Mouse (Mus musculus): ENCODE measurements around the gene Mybpc2.
A peak's percentile ranks its signal among the peaks of the same experiment; 100 is the strongest.

Gene Mybpc2

GRCm38 (mm10) chr7:44546274-44546673 lies 21.8 kb upstream of the Mybpc2 start:
- DNase-seq (ENCODE audit: low read depth), result no peak

- no peak for DNase-seq (ENCODE audit: low read depth)
Measured at GRCm38 (mm10) chr7:44543071-44543470, 18.6 kb upstream of the Mybpc2 start.

- no peak for DNase-seq (ENCODE audit: low read depth)
Measured at GRCm38 (mm10) chr7:44542555-44542954, 18.1 kb upstream of the Mybpc2 start.

GRCm38 (mm10) chr7:44538756-44539624 lies 14.5 kb upstream of the Mybpc2 start:
- DNase-seq (ENCODE audit: low read depth), result no peak

GRCm38 (mm10) chr7:44537496-44537895 lies 13.0 kb upstream of the Mybpc2 start:
- DNase-seq (ENCODE audit: low read depth), result no peak

- DNase-seq (ENCODE audit: low read depth), result no peak
Measured at GRCm38 (mm10) chr7:44537009-44537408, 12.6 kb upstream of the Mybpc2 start.

GRCm38 (mm10) chr7:44536590-44536968 lies 12.1 kb upstream of the Mybpc2 start:
- DNase-seq (ENCODE audit: low read depth), result peak; percentile 23

GRCm38 (mm10) chr7:44535657-44536589 lies 11.5 kb upstream of the Mybpc2 start:
- DNase-seq (ENCODE audit: low read depth), result no peak

- no peak for DNase-seq (ENCODE audit: low read depth)
Measured at GRCm38 (mm10) chr7:44534656-44535441, 10.4 kb upstream of the Mybpc2 start.

- DNase-seq (ENCODE audit: low read depth), result no peak
Measured at GRCm38 (mm10) chr7:44534242-44534641, 9.8 kb upstream of the Mybpc2 start.

GRCm38 (mm10) chr7:44533746-44534045 lies 9.2 kb upstream of the Mybpc2 start:
- no peak for DNase-seq (ENCODE audit: low read depth)

GRCm38 (mm10) chr7:44532918-44533745 lies 8.7 kb upstream of the Mybpc2 start:
- DNase-seq (ENCODE audit: low read depth), result no peak

- no peak for DNase-seq (ENCODE audit: low read depth)
Measured at GRCm38 (mm10) chr7:44531946-44532732, 7.7 kb upstream of the Mybpc2 start, which contains the start of gene Spib. Gene Spib (minus strand): TSS chr7:44532071.

GRCm38 (mm10) chr7:44531207-44531606 lies 6.8 kb upstream of the Mybpc2 start:
- no peak for DNase-seq (ENCODE audit: low read depth)

GRCm38 (mm10) chr7:44530507-44530906 lies 6.1 kb upstream of the Mybpc2 start:
- DNase-seq (ENCODE audit: low read depth), result no peak

GRCm38 (mm10) chr7:44529518-44529917 lies 5.1 kb upstream of the Mybpc2 start:
- DNase-seq (ENCODE audit: low read depth), result no peak

- peak; percentile 69 for DNase-seq (ENCODE audit: low read depth)
Measured at GRCm38 (mm10) chr7:44527483-44528398, 3.3 kb upstream of the Mybpc2 start.

- no peak for DNase-seq (ENCODE audit: low read depth)
Measured at GRCm38 (mm10) chr7:44526414-44527154, 2.1 kb upstream of the Mybpc2 start.

Data from fibroblast of lung, adult 2 months (primary cell).